Mouse (Mus musculus) heart, embryonic 10.5 days (tissue): ENCODE data around the gene Pck2. TPM values are rescaled to one million over a fixed set of nuclear protein-coding genes. Genes with fewer than 3 reads are reported as not detected.

ENCODE experiments used
- polyA plus RNA-seq: library from polyadenylated mRNA; unstranded; fragments of >200 nt; fragmentation: Nextera tagmentation; extraction: Ambion mirVana; gene quantifications from 2 replicates; pipeline ENCODE4 v1.2.1, GENCODE M21; 2016

The Pck2 gene
- polyA plus RNA-seq, 1 experiment from 2014 or later: 32.5 TPM

Other genes starting within 250 kb of the Pck2 start
- gene Dhrs4, start 61.5 kb upstream of the Pck2 start, polyA plus RNA-seq: 62.6 and 85.5 TPM in 2 replicates
- 1.5 and 3.3 TPM in 2 replicates for gene Carmil3, start 49.6 kb upstream of the Pck2 start, polyA plus RNA-seq
- gene Cpne6, start 29.8 kb upstream of the Pck2 start, polyA plus RNA-seq: 0.36 and 0.41 TPM in 2 replicates
- not detected in 2 replicates for gene Nrl, start 15.3 kb upstream of the Pck2 start, polyA plus RNA-seq
- gene Dcaf11, start 19.7 kb downstream of the Pck2 start, polyA plus RNA-seq: 69.9 and 75.2 TPM in 2 replicates
- 1.3 TPM in 1 of 2 replicates, not detected in the other for gene A730061H03Rik, start 20.1 kb downstream of the Pck2 start, polyA plus RNA-seq
- 74.6 and 136 TPM in 2 replicates for gene Fitm1, start 35.4 kb downstream of the Pck2 start, polyA plus RNA-seq
- 173 and 196 TPM in 2 replicates for gene Psme1, start 37.9 kb downstream of the Pck2 start, polyA plus RNA-seq
- gene Emc9, start 45.0 kb downstream of the Pck2 start, polyA plus RNA-seq: 17.1 and 22.1 TPM in 2 replicates
- gene Psme2, start 50.8 kb downstream of the Pck2 start, polyA plus RNA-seq: 188 and 205 TPM in 2 replicates
- 14.4 and 21.9 TPM in 2 replicates for gene Rnf31, start 51.4 kb downstream of the Pck2 start, polyA plus RNA-seq
- gene Irf9, start 63.3 kb downstream of the Pck2 start, polyA plus RNA-seq: 5.9 and 7.4 TPM in 2 replicates
- gene Rec8, start 77.8 kb downstream of the Pck2 start, polyA plus RNA-seq: 13.7 and 17.6 TPM in 2 replicates
- 103 and 108 TPM in 2 replicates for gene Ipo4, start 95.7 kb downstream of the Pck2 start, polyA plus RNA-seq
- 2.3 and 3.1 TPM in 2 replicates for gene Gm49378, start 97.6 kb downstream of the Pck2 start, polyA plus RNA-seq
- 91.6 and 96.4 TPM in 2 replicates for gene Tm9sf1, start 103.5 kb downstream of the Pck2 start, polyA plus RNA-seq
- 0.27 and 0.57 TPM in 2 replicates for gene Tssk4, start 109.9 kb downstream of the Pck2 start, polyA plus RNA-seq
- gene Mdp1, start 120.2 kb downstream of the Pck2 start, polyA plus RNA-seq: 71.6 and 79.7 TPM in 2 replicates
- 50.8 and 58.8 TPM in 2 replicates for gene Gmpr2, start 131.7 kb downstream of the Pck2 start, polyA plus RNA-seq
- gene Nedd8, start 131.9 kb downstream of the Pck2 start, polyA plus RNA-seq: 543 and 573 TPM in 2 replicates
- gene Tinf2, start 141.6 kb downstream of the Pck2 start, polyA plus RNA-seq: 44.4 and 50.4 TPM in 2 replicates
- gene Tgm1, start 173.7 kb downstream of the Pck2 start, polyA plus RNA-seq: 0.46 and 1.6 TPM in 2 replicates
- 25.1 and 29.4 TPM in 2 replicates for gene Rabggta, start 182.0 kb downstream of the Pck2 start, polyA plus RNA-seq
- gene Dhrs1, start 205.4 kb downstream of the Pck2 start, polyA plus RNA-seq: 59.7 and 60.5 TPM in 2 replicates
- gene Nop9, start 205.4 kb downstream of the Pck2 start, polyA plus RNA-seq: 33.2 and 49.1 TPM in 2 replicates
- 1.4 and 2.0 TPM in 2 replicates for gene Cideb, start 218.2 kb downstream of the Pck2 start, polyA plus RNA-seq
- gene Ltb4r2, start 221.2 kb downstream of the Pck2 start, polyA plus RNA-seq: 0.44 and 1.1 TPM in 2 replicates
- gene Ltb4r1, start 225.7 kb downstream of the Pck2 start, polyA plus RNA-seq: 0.53 and 0.79 TPM in 2 replicates
- 14.5 and 18.1 TPM in 2 replicates for gene Adcy4, start 243.8 kb downstream of the Pck2 start, polyA plus RNA-seq
- gene Ripk3, start 248.6 kb downstream of the Pck2 start, polyA plus RNA-seq: 20.0 and 32.0 TPM in 2 replicates